Mouse (Mus musculus): ENCODE data around the gene Uaca.

The Uaca gene

DNA sequence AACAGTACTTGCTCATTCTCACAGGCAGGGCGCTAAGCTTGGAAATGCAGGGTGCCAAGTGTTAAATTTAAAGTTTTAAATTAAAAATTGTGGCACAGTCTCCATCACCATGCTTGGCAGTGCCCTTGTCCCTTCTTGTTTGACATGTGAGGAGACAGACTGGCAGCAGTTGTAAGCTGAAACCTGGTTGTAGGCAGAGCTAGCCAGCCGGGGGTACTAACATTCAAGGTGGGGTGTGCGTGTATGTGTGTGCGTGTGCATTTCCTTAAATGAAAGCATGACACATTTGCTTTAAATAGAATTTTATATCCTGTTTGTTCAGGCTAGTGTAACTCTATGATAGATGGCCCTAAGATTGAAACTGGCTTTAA lies 42.7 kb downstream of the Uaca start:
- DNase-seq (ENCODE audit: low spot score in 2 of 2): no peak

DNA sequence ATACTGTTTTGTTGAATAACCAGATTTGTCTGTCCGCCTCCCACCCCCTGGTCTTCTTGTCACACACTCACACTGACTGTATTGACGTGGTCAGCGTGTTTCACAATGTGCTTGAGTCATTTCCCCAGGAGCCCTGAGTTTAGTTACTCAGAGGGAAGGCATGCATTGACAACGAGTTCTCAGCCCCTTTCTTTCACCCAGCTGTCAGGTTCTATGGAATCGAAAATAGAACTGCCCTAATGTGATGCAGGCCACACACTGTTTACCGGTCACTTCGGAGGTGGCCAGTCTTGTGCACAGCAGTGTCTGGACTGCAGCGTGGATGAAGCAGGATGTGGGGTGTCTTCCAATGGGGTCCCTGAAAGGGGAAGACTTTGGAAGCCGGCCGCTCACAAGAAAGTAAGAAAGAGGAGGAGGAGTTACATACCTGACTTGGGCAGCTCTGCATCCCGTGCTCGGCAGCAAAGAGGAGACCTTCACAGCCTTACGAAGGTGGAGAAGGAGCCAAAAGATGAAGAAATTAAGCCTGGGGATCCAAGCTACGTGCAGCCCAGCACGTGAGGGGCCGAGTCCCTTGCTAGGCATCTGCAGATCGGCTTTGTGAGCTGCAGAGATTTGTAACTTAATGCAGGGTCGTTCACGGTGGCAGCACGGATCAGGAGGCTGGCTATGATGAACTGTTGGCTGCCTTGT lies 43.3 kb downstream of the Uaca start:
- no peak for DNase-seq (ENCODE audit: low spot score in 2 of 2)

DNA sequence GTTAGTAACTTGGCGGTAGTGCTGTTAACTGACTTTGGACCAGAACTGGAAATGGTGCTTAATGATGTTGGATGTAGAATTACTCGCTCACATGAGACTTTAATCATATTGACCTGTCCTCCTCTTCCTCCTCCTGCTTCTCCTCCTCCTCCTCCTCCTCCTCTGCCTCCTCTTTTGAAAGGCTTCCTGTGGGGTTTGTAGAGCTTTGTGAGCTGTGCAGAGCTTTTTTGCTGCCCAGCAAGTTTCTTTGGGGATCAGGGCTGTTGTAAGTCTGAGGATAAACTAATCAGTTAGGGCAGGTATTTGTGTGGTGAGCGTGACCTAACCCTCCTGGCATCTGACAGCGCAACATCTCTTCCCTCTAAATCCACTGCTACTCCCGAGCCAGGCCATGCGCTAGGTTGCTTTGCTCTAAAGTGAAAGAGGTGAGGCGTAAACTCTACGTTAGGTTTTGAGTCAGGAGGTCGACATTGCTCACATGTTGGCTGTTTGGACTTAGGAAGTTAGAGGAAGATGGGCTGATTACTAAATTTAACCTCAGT lies 44.1 kb downstream of the Uaca start:
- DNase-seq (ENCODE audit: low spot score in 2 of 2): no peak

DNA sequence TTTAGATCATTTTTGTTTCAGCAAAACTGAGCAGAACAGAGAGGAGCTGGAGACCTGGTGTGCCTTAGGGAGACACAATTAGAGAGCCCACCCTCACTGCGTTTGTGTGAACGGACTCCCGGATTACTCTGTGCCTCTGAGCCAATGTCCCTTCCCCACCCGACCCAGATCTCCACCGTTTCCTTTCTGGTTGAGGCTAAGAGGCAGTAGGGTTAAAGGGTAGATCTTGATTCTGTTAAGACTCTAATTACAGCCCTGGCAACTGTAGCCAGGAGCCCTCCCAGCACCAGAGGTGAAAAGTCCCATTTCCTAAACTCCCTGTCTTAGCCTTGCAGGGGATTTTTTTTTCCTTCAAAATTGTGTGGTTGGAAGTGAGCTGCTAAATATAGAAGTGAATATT lies 47.1 kb downstream of the Uaca start:
- no peak for DNase-seq (ENCODE audit: low spot score in 2 of 2)

DNA sequence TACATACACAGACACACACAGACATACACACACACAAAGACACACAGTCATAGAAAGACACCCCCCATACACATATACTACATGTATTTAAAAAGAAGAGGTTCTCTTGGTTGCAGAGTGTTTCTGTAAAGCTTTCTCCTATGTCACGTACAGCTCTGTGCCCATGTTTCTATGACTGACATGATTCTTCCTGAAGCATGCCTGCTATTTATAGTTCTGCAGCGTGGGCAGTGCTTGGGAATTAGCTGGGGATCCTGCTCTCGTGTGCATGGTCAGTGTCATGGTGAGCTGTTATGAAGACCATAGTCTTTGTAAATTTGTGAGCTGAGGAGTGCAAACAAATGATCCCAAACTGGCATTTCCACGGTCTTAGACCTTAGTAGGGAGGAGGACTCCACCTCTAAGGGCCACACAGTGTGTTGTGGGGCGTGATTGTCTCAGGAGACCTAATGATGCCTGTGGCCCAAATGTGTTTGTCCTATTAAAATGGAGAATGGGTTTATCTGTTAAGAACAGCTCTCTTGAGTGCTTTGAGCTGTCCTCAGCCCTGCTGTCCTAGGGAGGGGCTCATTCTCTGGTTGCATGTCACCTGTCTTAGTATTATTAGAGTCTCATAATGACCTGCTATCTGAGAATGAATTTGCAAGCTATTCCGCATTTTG lies 49.2 kb downstream of the Uaca start:
- DNase-seq (ENCODE audit: low spot score in 2 of 2): no peak

DNA sequence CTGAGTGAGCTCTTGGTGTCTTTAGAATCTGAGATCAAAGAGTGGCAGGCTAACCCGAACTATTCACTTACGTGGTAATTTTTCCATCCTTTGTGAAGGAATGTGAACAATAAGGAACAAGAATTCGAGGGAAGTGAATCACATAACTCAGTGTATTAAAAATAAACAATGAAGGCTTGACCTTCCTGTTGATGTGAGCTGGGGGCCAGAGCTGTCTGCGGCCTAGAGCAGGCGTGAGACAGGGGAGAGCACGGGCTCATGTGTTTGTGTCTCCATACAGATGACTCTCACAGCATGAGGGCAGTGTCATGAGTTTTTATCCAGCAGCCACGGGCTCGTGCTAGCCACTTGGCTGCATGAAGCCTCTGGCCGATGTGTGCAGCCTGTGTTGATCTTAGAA lies 54.4 kb downstream of the Uaca start:
- DNase-seq (ENCODE audit: low spot score in 2 of 2): no peak

DNA sequence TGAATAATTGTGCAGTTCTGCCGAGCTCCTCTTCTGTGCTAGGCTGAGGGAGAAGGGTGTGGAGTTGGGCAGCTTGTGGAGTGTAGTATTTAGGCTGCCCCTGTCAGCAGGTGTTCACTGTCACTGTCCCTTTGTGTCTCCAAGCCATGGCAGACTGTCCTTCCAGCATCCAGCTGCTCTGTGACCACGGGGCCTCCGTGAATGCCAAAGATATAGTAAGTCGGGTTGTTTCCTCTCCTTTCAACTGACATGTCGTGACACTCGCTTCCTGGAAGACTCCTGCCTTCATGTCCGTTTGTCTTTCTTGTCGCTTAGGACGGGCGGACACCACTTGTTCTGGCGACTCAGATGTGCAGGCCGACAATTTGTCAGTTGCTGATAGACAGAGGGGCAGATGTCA lies 55.6 kb downstream of the Uaca start:
- no peak for DNase-seq (ENCODE audit: low spot score in 2 of 2)

DNA sequence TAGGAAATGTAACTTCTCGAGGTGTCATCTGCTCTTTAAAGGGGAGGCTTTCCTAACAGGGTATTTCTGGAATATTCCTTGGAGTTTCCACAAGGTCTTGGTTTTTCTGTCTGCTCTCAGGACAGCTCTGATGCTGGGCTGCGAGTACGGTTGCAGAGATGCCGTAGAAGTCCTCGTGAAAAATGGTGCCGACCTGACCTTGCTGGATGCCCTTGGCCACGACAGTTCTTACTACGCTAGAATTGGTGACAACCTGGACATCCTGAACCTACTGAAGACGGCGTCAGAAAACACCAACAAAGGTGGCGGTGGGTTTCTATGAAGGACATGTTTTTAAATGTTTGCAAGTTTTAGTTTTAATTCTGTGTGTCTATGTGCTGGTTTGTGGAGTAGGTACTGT lies 59.9 kb downstream of the Uaca start:
- no peak for DNase-seq (ENCODE audit: low spot score in 2 of 2)

DNA sequence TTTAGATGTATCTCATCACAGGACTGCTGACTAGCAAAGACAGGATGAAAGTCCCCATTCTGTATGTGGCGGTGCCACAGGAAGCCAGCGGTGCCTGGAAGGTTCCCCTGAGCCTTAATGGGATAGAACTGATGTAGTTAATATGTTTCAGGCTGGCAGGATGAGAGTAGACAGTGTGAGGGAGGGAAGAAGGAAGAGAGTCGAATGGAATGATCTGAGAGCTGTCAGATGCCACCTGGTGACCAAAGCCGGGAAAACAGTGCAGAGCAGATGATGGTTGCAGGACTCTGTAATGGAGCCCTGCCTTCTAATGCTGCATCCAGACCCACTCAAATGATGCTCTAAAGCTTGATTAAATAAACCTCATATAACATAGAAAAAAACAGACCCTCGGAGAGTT lies 63.5 kb downstream of the Uaca start:
- peak; percentile 11 to 81 for DNase-seq (ENCODE audit: low spot score in 2 of 2)

DNA sequence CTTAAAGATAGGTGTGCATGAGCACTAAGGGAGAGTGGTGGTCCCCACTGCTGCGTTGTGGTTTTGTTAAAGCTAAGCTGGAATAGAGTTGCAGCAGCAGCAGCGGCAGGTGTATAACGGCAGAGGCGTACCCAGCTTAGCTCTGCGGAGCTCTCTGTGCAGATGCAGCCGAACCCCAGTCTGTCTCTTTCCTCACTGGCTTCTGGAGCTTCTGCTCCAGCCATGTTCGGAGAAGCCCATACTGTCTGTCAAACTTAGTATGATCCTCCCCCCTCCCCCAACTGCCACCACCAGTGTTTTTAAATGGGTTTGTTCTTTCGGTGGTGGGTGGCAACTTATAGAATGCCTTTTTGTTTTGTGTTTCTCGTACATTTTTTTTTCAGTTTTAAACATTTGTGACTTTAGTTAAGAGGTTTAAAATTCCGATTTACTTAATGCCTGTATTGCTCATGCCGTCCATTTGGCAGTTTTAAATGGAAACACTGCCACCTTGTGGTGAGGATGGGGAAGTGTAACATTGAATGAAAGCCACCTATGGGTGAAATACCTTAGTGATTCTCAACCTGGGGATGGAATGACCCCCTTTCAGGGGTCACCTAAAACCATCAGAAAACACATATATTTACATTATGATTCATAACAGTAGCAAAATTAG lies 64.1 kb downstream of the Uaca start:
- DNase-seq (ENCODE audit: low spot score in 2 of 2): peak in 1 of 2 experiments; percentile 28

DNA sequence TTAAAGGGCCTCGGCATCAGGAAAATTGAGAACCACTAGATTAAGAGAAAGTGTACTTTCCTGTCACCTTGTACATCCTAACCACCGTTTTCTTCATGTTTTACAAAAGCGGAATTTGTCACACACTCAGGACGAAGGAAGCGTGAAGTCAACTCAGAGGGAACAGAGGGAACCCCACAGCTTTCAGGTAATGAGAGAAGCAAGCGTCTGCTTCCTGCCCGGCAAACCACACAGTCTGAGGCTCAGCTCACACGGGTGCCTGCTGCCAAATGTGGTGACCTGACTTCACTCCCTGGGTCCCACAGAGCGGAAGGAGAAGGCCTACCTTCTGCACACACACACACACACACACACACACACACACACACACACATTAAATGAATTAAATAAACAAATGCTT lies 64.7 kb downstream of the Uaca start:
- DNase-seq (ENCODE audit: low spot score in 2 of 2): no peak

DNA sequence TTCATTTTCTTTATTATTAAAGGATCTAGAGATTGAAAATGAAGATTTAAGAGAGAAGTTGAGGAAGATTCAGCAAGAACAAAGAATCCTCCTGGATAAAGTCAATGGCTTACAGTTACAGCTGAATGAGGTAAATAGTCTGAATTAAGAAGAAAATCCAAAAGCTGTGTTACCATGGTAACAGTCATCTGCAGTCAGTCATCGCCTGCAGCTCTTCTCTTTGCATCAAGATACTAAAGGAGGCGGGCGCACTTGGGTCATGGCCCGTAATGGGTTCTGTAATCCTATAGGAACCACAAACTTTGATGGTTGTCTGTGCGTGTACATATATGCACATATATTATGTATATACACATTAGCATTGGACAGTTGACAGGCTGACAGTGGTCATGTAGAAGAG lies 66.7 kb downstream of the Uaca start:
- DNase-seq (ENCODE audit: low spot score in 2 of 2): no peak

DNA sequence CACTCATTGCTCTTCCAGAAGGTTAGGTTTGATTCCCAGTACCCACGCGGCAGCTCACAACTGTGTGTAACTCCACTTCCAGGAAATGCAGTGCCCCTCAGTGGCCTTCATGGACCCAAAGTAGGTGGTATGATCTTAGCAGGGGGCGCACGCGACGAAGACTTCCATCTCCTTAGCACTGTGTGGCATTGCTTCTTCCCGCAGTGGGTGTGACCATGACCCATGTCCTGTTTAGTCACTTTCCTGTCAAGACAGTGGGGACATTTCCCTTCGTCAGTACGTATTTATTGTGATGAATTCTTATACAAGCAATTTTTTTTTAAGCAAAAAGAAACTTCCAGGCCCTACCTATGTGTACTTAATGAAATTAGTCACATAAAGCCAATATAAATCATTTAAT lies 70.3 kb downstream of the Uaca start:
- no peak for DNase-seq (ENCODE audit: low spot score in 2 of 2)

DNA sequence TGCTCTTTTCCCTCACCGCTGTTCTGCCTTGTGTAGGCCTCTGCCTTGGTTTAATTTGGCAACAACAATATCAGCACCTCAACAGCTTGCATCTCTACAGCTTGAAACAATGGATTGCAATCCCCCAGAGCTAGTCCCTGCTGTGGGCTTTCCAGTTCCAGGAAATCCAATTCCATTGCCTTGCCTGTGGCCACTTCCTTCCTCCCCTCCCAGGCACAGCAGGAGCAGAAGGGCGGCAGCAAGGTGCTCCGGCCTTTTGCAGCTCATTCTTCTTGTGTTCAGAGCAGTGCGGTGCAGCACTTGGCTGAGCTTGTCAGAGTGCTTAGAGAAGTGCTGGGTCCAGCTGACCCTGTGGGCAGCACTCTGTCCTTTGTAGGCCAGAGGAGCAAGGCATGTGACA lies 71.5 kb downstream of the Uaca start:
- DNase-seq (ENCODE audit: low spot score in 2 of 2): no peak

DNA sequence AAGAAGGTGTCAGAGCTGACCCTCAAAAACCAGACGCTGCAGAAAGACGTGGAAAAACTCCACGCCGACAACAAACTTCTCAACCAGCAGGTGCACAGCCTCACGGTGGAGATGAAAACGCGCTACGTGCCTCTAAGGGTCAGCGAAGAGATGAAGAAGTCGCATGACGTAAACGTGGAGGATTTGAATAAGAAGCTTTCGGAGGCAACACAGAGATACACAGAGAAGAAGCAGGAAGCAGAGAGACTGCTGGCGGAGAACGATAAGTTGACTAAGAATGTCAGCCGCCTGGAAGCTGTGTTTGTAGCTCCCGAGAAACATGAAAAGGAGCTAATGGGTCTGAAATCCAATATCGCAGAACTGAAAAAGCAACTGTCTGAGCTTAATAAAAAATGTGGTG lies 76.1 kb downstream of the Uaca start:
- no peak for DNase-seq (ENCODE audit: low spot score in 2 of 2)

DNA sequence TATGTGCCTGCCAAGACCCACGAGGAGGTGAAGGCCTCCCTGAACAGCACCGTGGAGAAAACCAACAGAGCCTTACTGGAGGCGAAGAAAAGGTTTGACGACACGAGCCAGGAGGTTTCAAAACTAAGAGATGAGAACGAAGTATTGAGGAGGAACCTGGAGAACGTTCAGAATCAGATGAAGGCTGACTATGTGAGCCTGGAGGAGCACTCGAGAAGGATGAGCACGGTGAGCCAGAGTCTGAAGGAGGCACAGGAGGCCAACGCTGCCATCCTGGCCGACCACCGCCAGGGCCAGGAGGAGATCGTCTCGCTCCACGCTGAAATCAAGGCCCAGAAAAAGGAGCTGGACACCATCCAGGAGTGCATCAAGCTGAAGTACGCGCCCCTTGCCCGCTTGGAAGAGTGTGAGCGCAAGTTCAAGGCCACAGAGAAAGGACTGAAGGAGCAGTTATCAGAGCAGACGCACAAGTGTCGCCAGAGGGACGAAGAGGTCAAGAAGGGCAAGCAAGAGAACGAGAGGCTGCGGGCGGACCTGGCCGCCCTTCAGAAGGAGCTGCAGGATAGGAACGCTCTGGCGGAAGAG lies 76.7 kb downstream of the Uaca start:
- DNase-seq (ENCODE audit: low spot score in 2 of 2): no peak

DNA sequence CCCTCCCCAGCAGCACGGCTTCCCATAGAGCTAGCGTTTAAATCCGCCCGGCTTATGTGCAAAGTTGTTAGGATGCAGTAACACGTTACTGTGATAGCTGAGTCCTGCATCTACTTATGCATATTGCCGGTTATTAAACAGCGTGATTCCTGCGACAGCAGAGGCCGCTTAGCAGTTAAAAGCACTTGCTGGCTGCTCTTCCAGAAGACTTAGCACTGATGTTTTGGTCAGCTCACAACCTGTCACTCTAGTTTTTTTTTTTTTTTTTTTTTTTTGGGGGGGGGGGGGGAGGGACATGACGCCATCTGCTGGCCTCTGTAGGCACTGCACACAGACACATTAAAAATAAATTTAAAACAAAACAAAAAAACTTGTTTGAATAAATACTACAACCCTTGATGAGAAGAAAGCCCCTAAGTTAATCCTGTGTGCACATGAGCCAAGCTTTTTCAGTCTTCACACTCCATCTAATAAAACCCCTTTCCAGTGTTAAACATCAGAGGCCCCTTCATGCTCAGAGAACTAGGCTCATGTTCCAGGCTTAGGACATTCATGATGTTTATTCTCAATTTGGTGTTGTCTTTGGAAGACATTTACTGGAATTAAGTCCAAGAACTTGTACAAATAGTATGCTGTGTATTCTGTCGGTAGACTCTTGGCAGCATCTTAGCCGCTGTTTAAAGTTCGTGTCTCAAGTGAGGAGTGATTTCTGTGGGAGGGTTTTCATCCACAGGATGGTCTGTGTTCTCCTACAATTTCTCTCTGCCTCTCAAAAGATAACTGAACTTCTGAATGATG lies 79.1 kb downstream of the Uaca start:
- no peak for DNase-seq (ENCODE audit: low spot score in 2 of 2)

DNA sequence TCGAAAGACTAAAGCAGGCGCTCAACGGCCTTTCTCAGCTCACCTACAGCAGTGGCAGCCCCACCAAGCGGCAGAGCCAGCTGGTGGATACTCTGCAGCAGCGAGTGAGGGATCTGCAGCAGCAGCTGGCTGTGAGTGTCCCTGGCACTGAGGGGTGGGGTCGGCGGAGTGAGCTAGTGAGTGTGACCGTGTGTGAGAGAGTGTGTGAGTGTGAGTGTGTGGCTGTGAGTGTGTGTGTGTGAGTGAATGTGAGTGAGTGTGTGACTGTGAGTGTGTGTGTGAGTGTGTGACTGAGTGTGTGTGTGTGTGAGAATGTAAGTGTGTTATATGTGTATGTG lies 79.7 kb downstream of the Uaca start:
- DNase-seq (ENCODE audit: low spot score in 2 of 2): no peak

DNA sequence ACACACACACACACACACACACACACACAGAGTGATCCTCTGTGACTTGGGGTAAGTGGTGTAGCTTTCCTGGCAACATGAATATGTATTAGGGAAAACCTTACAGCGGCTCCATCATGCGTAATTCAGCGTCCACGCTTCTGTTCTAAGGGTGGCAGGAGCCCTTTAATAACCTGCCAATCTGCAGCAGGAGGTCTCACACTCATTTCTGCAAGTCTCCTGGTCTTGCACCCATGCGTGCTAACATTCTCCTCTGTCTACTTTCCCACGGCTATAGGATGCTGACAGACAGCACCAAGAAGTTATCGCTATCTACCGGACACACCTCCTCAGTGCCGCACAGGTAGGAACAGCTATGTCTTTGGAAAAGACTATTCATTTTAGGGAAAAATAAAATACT lies 81.7 kb downstream of the Uaca start:
- DNase-seq (ENCODE audit: low spot score in 2 of 2): no peak

DNA sequence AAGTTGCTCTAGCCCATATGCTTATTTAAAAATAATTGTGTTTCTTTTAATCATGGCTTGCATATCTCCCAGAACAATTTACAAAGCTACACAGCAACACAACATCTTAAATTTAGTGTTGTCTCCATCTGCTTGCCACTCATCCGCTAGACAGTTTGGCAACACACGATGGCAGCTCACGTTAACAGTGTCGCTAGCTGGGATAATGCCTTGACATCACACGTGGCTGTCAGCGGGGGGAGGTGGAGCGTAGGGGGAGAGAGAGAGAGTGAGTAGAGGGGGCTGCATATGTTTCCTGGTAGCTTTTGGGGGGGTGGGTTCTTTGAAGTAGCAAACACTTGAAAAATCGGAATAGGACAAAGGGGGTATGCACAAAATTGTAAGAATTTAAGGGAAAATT lies 82.2 kb downstream of the Uaca start:
- no peak for DNase-seq (ENCODE audit: low spot score in 2 of 2)

DNA sequence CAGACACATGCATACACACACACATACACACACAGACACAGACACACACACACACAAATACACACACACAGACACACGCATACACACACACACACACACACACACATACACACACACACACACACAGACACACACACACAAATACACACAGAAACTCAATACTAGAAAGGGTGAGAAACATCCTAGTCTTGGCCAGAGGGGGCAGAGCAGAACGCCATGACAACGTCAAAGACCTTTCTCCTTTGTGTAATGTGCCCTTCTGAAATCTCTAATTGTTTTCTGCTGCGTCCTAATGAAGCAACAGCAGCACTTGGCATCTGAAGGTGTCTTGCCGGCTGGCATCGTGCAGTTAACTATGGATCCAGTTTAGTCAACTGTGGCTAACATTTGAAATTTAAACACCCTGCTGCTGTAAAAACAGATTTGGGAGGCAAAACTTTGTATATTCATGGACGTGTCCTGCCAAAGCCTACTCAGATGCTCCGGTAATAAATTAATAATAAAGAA lies 83.8 kb downstream of the Uaca start:
- DNase-seq (ENCODE audit: low spot score in 2 of 2): no peak

DNA sequence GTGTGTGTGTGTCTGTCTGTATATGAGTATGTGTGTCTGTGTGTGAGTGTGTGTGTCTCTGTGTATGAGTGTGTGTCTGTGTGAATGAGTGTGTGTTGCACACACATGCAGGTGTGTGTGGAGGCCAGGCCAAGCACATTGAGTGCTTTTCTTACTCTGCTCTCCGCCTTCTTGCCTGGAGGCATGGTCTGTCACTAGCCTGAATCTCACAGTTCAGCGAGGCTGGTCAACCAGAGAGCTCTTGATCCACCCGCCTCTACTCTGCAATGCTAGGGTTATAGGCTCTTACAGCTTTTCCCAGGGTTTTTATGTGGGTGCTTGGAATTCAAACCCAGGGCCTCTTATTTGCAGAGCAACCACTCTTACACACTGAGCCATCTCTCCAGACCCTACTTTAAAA lies 84.3 kb downstream of the Uaca start:
- no peak for DNase-seq (ENCODE audit: low spot score in 2 of 2)
